Mouse (Mus musculus): ENCODE measurements around the gene Angel2.

- TF ChIP-seq POLR2A (IDR thresholded peaks at IDR 0.05; ENCODE audit: control insufficient read depth in 1 of 2, insufficient read depth in 1 of 2, low read depth in 1 of 2, low read length in 2 of 2, poor library complexity in 1 of 2), result no peak
- TF ChIP-seq EP300 (IDR thresholded peaks at IDR 0.05; ENCODE audit: low read depth in 1 of 2, low read length in 2 of 2), result no peak
- TF ChIP-seq JUND (IDR thresholded peaks at IDR 0.05; ENCODE audit: low read depth, low read length), result no peak
- TF ChIP-seq CTCF (IDR thresholded peaks at IDR 0.05 in 2 of 3, conservative IDR thresholded peaks at IDR 0.05 in 1 of 3; ENCODE audit: control insufficient read depth in 1 of 3, insufficient read depth in 1 of 3, low read depth in 2 of 3, low read length in 3 of 3, poor library complexity in 1 of 3, severe bottlenecking in 1 of 3), result peak; percentile 21 to 59 (median 38); a peak in 4 of 6 replicates
- no peak for TF ChIP-seq GATA1 (IDR thresholded peaks at IDR 0.05; ENCODE audit: low read depth, low read length)
- no peak for TF ChIP-seq NRF1 (IDR thresholded peaks at IDR 0.05; ENCODE audit: insufficient read depth, low read depth, low read length, poor library complexity, severe bottlenecking)
- no peak for TF ChIP-seq MXI1 (IDR thresholded peaks at IDR 0.05; ENCODE audit: low read depth, low read length)
- no peak for TF ChIP-seq ZNF384 (IDR thresholded peaks at IDR 0.05; ENCODE audit: low read depth, low read length)
Measured at GRCm38 (mm10) chr1:190912623-190913022, 12.3 kb upstream of the Angel2 start.

Data from MEL (cell line).